Mouse (Mus musculus): Measurements from ENCODE around the gene Dhx37.

Gene Dhx37

GRCm38 (mm10) chr5:125433793-125434337, at the start of gene Dhx37:
Gene Dhx37 (minus strand): TSS chr5:125434121.
- DNase-seq, result peak; percentile 95 to 96

GRCm38 (mm10) chr5:125482474-125482873, 48.6 kb upstream of the Dhx37 start:
- DNase-seq, result no peak

- no peak for DNase-seq
Measured at GRCm38 (mm10) chr5:125480434-125481231, 46.7 kb upstream of the Dhx37 start.

- no peak for DNase-seq
Measured at GRCm38 (mm10) chr5:125479376-125479775, 45.5 kb upstream of the Dhx37 start.

- DNase-seq, result no peak
Measured at GRCm38 (mm10) chr5:125478037-125478436, 44.1 kb upstream of the Dhx37 start.

- no peak for DNase-seq
Measured at GRCm38 (mm10) chr5:125477533-125477932, 43.6 kb upstream of the Dhx37 start.

- DNase-seq, result no peak
Measured at GRCm38 (mm10) chr5:125476799-125477198, 42.9 kb upstream of the Dhx37 start.

- DNase-seq, result no peak
Measured at GRCm38 (mm10) chr5:125476286-125476625, 42.3 kb upstream of the Dhx37 start.

GRCm38 (mm10) chr5:125475601-125476285, 41.8 kb upstream of the Dhx37 start, which contains the start of gene Aacs:
Gene Aacs (plus strand): TSS chr5:125475814.
- peak; percentile 98 to 99 for DNase-seq

GRCm38 (mm10) chr5:125475030-125475429, 41.1 kb upstream of the Dhx37 start:
- no peak for DNase-seq

GRCm38 (mm10) chr5:125472796-125473475, 39.0 kb upstream of the Dhx37 start:
- DNase-seq, result no peak

GRCm38 (mm10) chr5:125470713-125471112, 36.8 kb upstream of the Dhx37 start:
- no peak for DNase-seq

- no peak for DNase-seq
Measured at GRCm38 (mm10) chr5:125467261-125467660, 33.3 kb upstream of the Dhx37 start.

GRCm38 (mm10) chr5:125466483-125466882, 32.6 kb upstream of the Dhx37 start:
- DNase-seq, result no peak

GRCm38 (mm10) chr5:125465701-125466106, 31.8 kb upstream of the Dhx37 start:
- peak; percentile 97 to 99 for DNase-seq

- no peak for DNase-seq
Measured at GRCm38 (mm10) chr5:125465192-125465591, 31.3 kb upstream of the Dhx37 start.

GRCm38 (mm10) chr5:125461868-125462445, 28.0 kb upstream of the Dhx37 start:
- peak; percentile 49 to 62 for DNase-seq

GRCm38 (mm10) chr5:125460574-125460973, 26.7 kb upstream of the Dhx37 start:
- no peak for DNase-seq

- DNase-seq, result no peak
Measured at GRCm38 (mm10) chr5:125457538-125457937, 23.6 kb upstream of the Dhx37 start.

GRCm38 (mm10) chr5:125456100-125456499, 22.2 kb upstream of the Dhx37 start:
- no peak for DNase-seq

- no peak for DNase-seq
Measured at GRCm38 (mm10) chr5:125452573-125452972, 18.7 kb upstream of the Dhx37 start.

GRCm38 (mm10) chr5:125449306-125449705, 15.4 kb upstream of the Dhx37 start:
- no peak for DNase-seq

- no peak for DNase-seq
Measured at GRCm38 (mm10) chr5:125448631-125449030, 14.7 kb upstream of the Dhx37 start.
